Mouse (Mus musculus) small intestine, adult 2 months (tissue): ENCODE data around the gene Aen.

Experiments used
- CTCF ChIP-seq: fragments of 200-500 bp; IDR thresholded peaks from 2 replicates; pipeline ENCODE4 v1.5.1; 2012; ENCODE audit warnings: low read depth, mild to moderate bottlenecking, control low read depth, inconsistent platforms, low read length, moderate library complexity, mixed read lengths; ENCODE audit not compliant: insufficient replicate concordance, insufficient read length; ENCODE audit errors: extremely low read depth
- POLR2A ChIP-seq: fragments of 200-500 bp; IDR thresholded peaks from 2 replicates; pipeline ENCODE4 v1.6.1; 2012; ENCODE audit warnings: low read depth, mild to moderate bottlenecking, control low read depth, inconsistent platforms, low read length, moderate library complexity

GRCm38 (mm10) chr7:78912253-78912973, 16.8 kb downstream of the Aen start:
- TF ChIP-seq POLR2A: no peak
- TF ChIP-seq CTCF: no peak
